Mouse (Mus musculus): ENCODE data around the gene Gemin8. TPM values are rescaled to one million over a fixed set of nuclear protein-coding genes. Genes with fewer than 3 reads are reported as not detected.

Gene Gemin8
- polyA plus RNA-seq, 1 experiment from 2014 or later = 18.9 TPM

GRCm38 (mm10) chrX:166173796-166174195, 3.5 kb downstream of the Gemin8 start:
- H3K4me2 ChIP-seq (ENCODE audit: low read depth, low read length, severe bottlenecking) = no peak overlapping the region
- no peak overlapping the region for H3K9ac ChIP-seq (ENCODE audit: low read length)
- WGBS = 44% methylated on average over 7 of the region's 7 CpGs
- no peaks in the 10 kb centered on the region for H3K36me3 ChIP-seq (ENCODE audit: control insufficient read depth, insufficient read depth, low read length)
- no peak for DNase-seq (ENCODE audit: low spot score)
- H3K27ac ChIP-seq (ENCODE audit: low read depth, low read length) = 0 out of 2 replicates have a peak overlapping the region, but pooled peaks have one; percentile 41
- no peaks in the 10 kb centered on the region; the same call in 1 of the 2 replicates for H3K27me3 ChIP-seq (ENCODE audit: control insufficient read depth, insufficient read depth, low read length)
- peak; percentile 23; the same call in 1 of the 2 replicates for ATAC-seq (replicated peaks; ENCODE audit: low FRiP score)
- no peaks in the 10 kb centered on the region for H3K9me3 ChIP-seq (ENCODE audit: control insufficient read depth, low read length)
- H3K4me1 ChIP-seq (replicated peaks; ENCODE audit: control insufficient read depth, insufficient read depth, low read length) = no peaks in the 10 kb centered on the region
- H3K4me3 ChIP-seq (ENCODE audit: low read depth, low read length) = no peak overlapping the region

- no peaks in the 10 kb centered on the region; the same call in 1 of the 2 replicates for H3K27me3 ChIP-seq (ENCODE audit: control insufficient read depth, insufficient read depth, low read length)
- H3K36me3 ChIP-seq (ENCODE audit: control insufficient read depth, insufficient read depth, low read length) = no peaks in the 10 kb centered on the region
- no peaks in the 10 kb centered on the region for H3K9me3 ChIP-seq (ENCODE audit: control insufficient read depth, low read length)
- no peaks in the 10 kb centered on the region for H3K4me1 ChIP-seq (replicated peaks; ENCODE audit: control insufficient read depth, insufficient read depth, low read length)
- no peak overlapping the region for H3K27ac ChIP-seq (ENCODE audit: low read depth, low read length)
- no peak overlapping the region for H3K4me3 ChIP-seq (ENCODE audit: low read depth, low read length)
- ATAC-seq (replicated peaks; ENCODE audit: low FRiP score) (no peak), DNase-seq (ENCODE audit: low spot score) (no peak)
- no peak overlapping the region for H3K9ac ChIP-seq (ENCODE audit: low read length)
- no peak overlapping the region for H3K4me2 ChIP-seq (ENCODE audit: low read depth, low read length, severe bottlenecking)
- WGBS = 94% methylated on average over 7 of the region's 7 CpGs
Measured at GRCm38 (mm10) chrX:166177929-166178328, 7.7 kb downstream of the Gemin8 start.

GRCm38 (mm10) chrX:166183094-166183493, 12.8 kb downstream of the Gemin8 start:
- Histone ChIP-seq H3K27ac (ENCODE audit: low read depth, low read length) (no peak overlapping the region), H3K9me3 (ENCODE audit: control insufficient read depth, low read length) (no peaks in the 10 kb centered on the region), H3K36me3 (ENCODE audit: control insufficient read depth, insufficient read depth, low read length) (no peaks in the 10 kb centered on the region), H3K4me1 (replicated peaks; ENCODE audit: control insufficient read depth, insufficient read depth, low read length) (no peaks in the 10 kb centered on the region), H3K9ac (ENCODE audit: low read length) (no peak overlapping the region), H3K27me3 (ENCODE audit: control insufficient read depth, insufficient read depth, low read length) (no peaks in the 10 kb centered on the region), H3K4me2 (ENCODE audit: low read depth, low read length, severe bottlenecking) (no peak overlapping the region), H3K4me3 (ENCODE audit: low read depth, low read length) (no peak overlapping the region)
- DNase-seq (ENCODE audit: low spot score) (no peak), ATAC-seq (replicated peaks; ENCODE audit: low FRiP score) (no peak)
- WGBS = 89% methylated on average over 3 of the region's 3 CpGs

GRCm38 (mm10) chrX:166185327-166185913, 15.2 kb downstream of the Gemin8 start:
- H3K36me3 ChIP-seq (ENCODE audit: control insufficient read depth, insufficient read depth, low read length) = no peaks in the 10 kb centered on the region
- H3K4me2 ChIP-seq (ENCODE audit: low read depth, low read length, severe bottlenecking) = no peak overlapping the region
- 92% methylated on average over 9 of the region's 9 CpGs for WGBS
- no peaks in the 10 kb centered on the region for H3K4me1 ChIP-seq (replicated peaks; ENCODE audit: control insufficient read depth, insufficient read depth, low read length)
- no peak overlapping the region for H3K4me3 ChIP-seq (ENCODE audit: low read depth, low read length)
- no peaks in the 10 kb centered on the region for H3K27me3 ChIP-seq (ENCODE audit: control insufficient read depth, insufficient read depth, low read length)
- DNase-seq (ENCODE audit: low spot score) (no peak), ATAC-seq (replicated peaks; ENCODE audit: low FRiP score) (no peak)
- H3K27ac ChIP-seq (ENCODE audit: low read depth, low read length) = no peak overlapping the region
- no peak overlapping the region for H3K9ac ChIP-seq (ENCODE audit: low read length)
- H3K9me3 ChIP-seq (ENCODE audit: control insufficient read depth, low read length) = no peaks in the 10 kb centered on the region

- Histone ChIP-seq H3K36me3 (ENCODE audit: control insufficient read depth, insufficient read depth, low read length) (no peaks in the 10 kb centered on the region), H3K4me3 (ENCODE audit: low read depth, low read length) (no peak overlapping the region), H3K27me3 (ENCODE audit: control insufficient read depth, insufficient read depth, low read length) (no peaks in the 10 kb centered on the region), H3K27ac (ENCODE audit: low read depth, low read length) (no peak overlapping the region), H3K9ac (ENCODE audit: low read length) (no peak overlapping the region), H3K9me3 (ENCODE audit: control insufficient read depth, low read length) (no peaks in the 10 kb centered on the region), H3K4me2 (ENCODE audit: low read depth, low read length, severe bottlenecking) (no peak overlapping the region), H3K4me1 (replicated peaks; ENCODE audit: control insufficient read depth, insufficient read depth, low read length) (no peaks in the 10 kb centered on the region)
- ATAC-seq (replicated peaks; ENCODE audit: low FRiP score) = no peak
- 85% methylated on average over 1 of the region's 1 CpGs for WGBS
- no peak for DNase-seq (ENCODE audit: low spot score)
Measured at GRCm38 (mm10) chrX:166187803-166188202, 17.5 kb downstream of the Gemin8 start.

- Histone ChIP-seq H3K9ac (ENCODE audit: low read length) (no peak overlapping the region), H3K9me3 (ENCODE audit: control insufficient read depth, low read length) (no peaks in the 10 kb centered on the region), H3K27me3 (ENCODE audit: control insufficient read depth, insufficient read depth, low read length) (no peaks in the 10 kb centered on the region), H3K4me1 (replicated peaks; ENCODE audit: control insufficient read depth, insufficient read depth, low read length) (no peaks in the 10 kb centered on the region), H3K36me3 (ENCODE audit: control insufficient read depth, insufficient read depth, low read length) (no peaks in the 10 kb centered on the region), H3K4me3 (ENCODE audit: low read depth, low read length) (no peak overlapping the region), H3K27ac (ENCODE audit: low read depth, low read length) (no peak overlapping the region), H3K4me2 (ENCODE audit: low read depth, low read length, severe bottlenecking) (no peak overlapping the region)
- ATAC-seq (replicated peaks; ENCODE audit: low FRiP score) = no peak
- no peak for DNase-seq (ENCODE audit: low spot score)
Measured at GRCm38 (mm10) chrX:166196327-166196726, 26.1 kb downstream of the Gemin8 start.

GRCm38 (mm10) chrX:166198266-166198665, 28.0 kb downstream of the Gemin8 start:
- no peak overlapping the region for H3K4me3 ChIP-seq (ENCODE audit: low read depth, low read length)
- WGBS = 96% methylated on average over 2 of the region's 2 CpGs
- H3K9me3 ChIP-seq (ENCODE audit: control insufficient read depth, low read length) = no peaks in the 10 kb centered on the region
- no peak overlapping the region for H3K27ac ChIP-seq (ENCODE audit: low read depth, low read length)
- no peaks in the 10 kb centered on the region for H3K27me3 ChIP-seq (ENCODE audit: control insufficient read depth, insufficient read depth, low read length)
- no peaks in the 10 kb centered on the region for H3K4me1 ChIP-seq (replicated peaks; ENCODE audit: control insufficient read depth, insufficient read depth, low read length)
- no peak overlapping the region for H3K9ac ChIP-seq (ENCODE audit: low read length)
- no peak overlapping the region for H3K4me2 ChIP-seq (ENCODE audit: low read depth, low read length, severe bottlenecking)
- no peak for DNase-seq (ENCODE audit: low spot score)
- ATAC-seq (replicated peaks; ENCODE audit: low FRiP score) = no peak
- no peaks in the 10 kb centered on the region for H3K36me3 ChIP-seq (ENCODE audit: control insufficient read depth, insufficient read depth, low read length)

GRCm38 (mm10) chrX:166199812-166200211, 29.6 kb downstream of the Gemin8 start:
- ATAC-seq (replicated peaks; ENCODE audit: low FRiP score) (no peak), DNase-seq (ENCODE audit: low spot score) (no peak)
- Histone ChIP-seq H3K27me3 (ENCODE audit: control insufficient read depth, insufficient read depth, low read length) (no peaks in the 10 kb centered on the region), H3K9ac (ENCODE audit: low read length) (no peak overlapping the region), H3K27ac (ENCODE audit: low read depth, low read length) (no peak overlapping the region), H3K4me2 (ENCODE audit: low read depth, low read length, severe bottlenecking) (no peak overlapping the region), H3K9me3 (ENCODE audit: control insufficient read depth, low read length) (no peaks in the 10 kb centered on the region), H3K4me1 (replicated peaks; ENCODE audit: control insufficient read depth, insufficient read depth, low read length) (no peaks in the 10 kb centered on the region), H3K36me3 (ENCODE audit: control insufficient read depth, insufficient read depth, low read length) (no peaks in the 10 kb centered on the region), H3K4me3 (ENCODE audit: low read depth, low read length) (no peak overlapping the region)

GRCm38 (mm10) chrX:166214576-166214975, 44.3 kb downstream of the Gemin8 start:
- Histone ChIP-seq H3K9me3 (ENCODE audit: control insufficient read depth, low read length) (no peaks in the 10 kb centered on the region), H3K4me1 (replicated peaks; ENCODE audit: control insufficient read depth, insufficient read depth, low read length) (no peaks in the 10 kb centered on the region), H3K27me3 (ENCODE audit: control insufficient read depth, insufficient read depth, low read length) (peaks cover 2% of the 10 kb centered on the region; the same call in 1 of the 2 replicates), H3K4me2 (ENCODE audit: low read depth, low read length, severe bottlenecking) (no peak overlapping the region), H3K9ac (ENCODE audit: low read length) (no peak overlapping the region), H3K36me3 (ENCODE audit: control insufficient read depth, insufficient read depth, low read length) (no peaks in the 10 kb centered on the region), H3K4me3 (ENCODE audit: low read depth, low read length) (no peak overlapping the region), H3K27ac (ENCODE audit: low read depth, low read length) (no peak overlapping the region)
- DNase-seq (ENCODE audit: low spot score) (no peak), ATAC-seq (replicated peaks; ENCODE audit: low FRiP score) (no peak)
- 82% methylated on average over 2 of the region's 2 CpGs for WGBS

Data from forebrain, embryonic 11.5 days (tissue).